Mouse (Mus musculus) stomach, embryonic 16.5 days (tissue): ENCODE data around the gene Gm15056. TPM values are rescaled to one million over a fixed set of nuclear protein-coding genes. Genes with fewer than 3 reads are reported as not detected.

Experiments
- polyA plus RNA-seq: library from polyadenylated mRNA; unstranded; fragments of >200 nt; fragmentation: Nextera tagmentation; extraction: Ambion mirVana; gene quantifications from 2 replicates; pipeline ENCODE4 v1.2.1, GENCODE M21; 2015

The Gm15056 gene
- polyA plus RNA-seq, 1 experiment from 2014 or later, result not detected

Other genes starting within 250 kb of the Gm15056 start
- gene Defb33, start 10.0 kb downstream of the Gm15056 start, polyA plus RNA-seq, result not detected in 2 replicates
- gene Gm6040, start 19.4 kb upstream of the Gm15056 start, polyA plus RNA-seq, result not detected in 2 replicates
- not detected in 2 replicates for gene AY761185, start 42.1 kb upstream of the Gm15056 start, polyA plus RNA-seq
- gene Defa21, start 122.9 kb upstream of the Gm15056 start, polyA plus RNA-seq, result not detected in 2 replicates
- not detected in 2 replicates for gene Defa23, start 152.4 kb upstream of the Gm15056 start, polyA plus RNA-seq
- gene Defa35, start 162.4 kb upstream of the Gm15056 start, polyA plus RNA-seq, result not detected in 2 replicates
- gene Defa25, start 181.8 kb upstream of the Gm15056 start, polyA plus RNA-seq, result not detected in 2 replicates
- gene Gm14851, start 193.4 kb upstream of the Gm15056 start, polyA plus RNA-seq, result not detected in 2 replicates
- not detected in 2 replicates for gene Defa30, start 232.0 kb upstream of the Gm15056 start, polyA plus RNA-seq